Mouse (Mus musculus) cerebellum, adult 2 months (tissue): ENCODE measurements around the gene Baiap2. TPM values are rescaled to one million over a fixed set of nuclear protein-coding genes. Genes with fewer than 3 reads are reported as not detected.
A peak's percentile ranks its signal among the peaks of the same experiment; 100 is the strongest.

Source experiments
- DNase-seq, 2 experiments: peaks; one replicate each; pipeline ENCODE4 v3.0.0; 2021
- H3K27ac ChIP-seq: fragments of 200-500 bp; 2 replicates; pipeline ENCODE4 v1.5.1; 2012; ENCODE audit warnings: low read length, control low read depth, inconsistent platforms; ENCODE audit not compliant: insufficient read depth
- H3K27me3 ChIP-seq: fragments of 200-500 bp; 2 replicates; pipeline ENCODE4 v1.6.1; 2012; ENCODE audit warnings: inconsistent platforms, mild to moderate bottlenecking, low read length, moderate library complexity; ENCODE audit not compliant: control insufficient read depth, insufficient read depth
- H3K4me1 ChIP-seq: fragments of 200-500 bp; 2 replicates; pipeline ENCODE4 v1.6.1; 2011; ENCODE audit warnings: low read length; ENCODE audit not compliant: control insufficient read depth, insufficient read depth
- H3K4me3 ChIP-seq: fragments of 200-500 bp; replicated peaks from 2 replicates; pipeline ENCODE3; 2011; ENCODE audit warnings: mild to moderate bottlenecking, low read depth, low read length, control low read depth; ENCODE audit not compliant: insufficient read depth
- CTCF ChIP-seq: fragments of 200-500 bp; IDR thresholded peaks from 2 replicates; pipeline ENCODE4 v1.5.1; 2011; ENCODE audit warnings: low read depth, mild to moderate bottlenecking, control low read depth, low read length, moderate library complexity, borderline replicate concordance; ENCODE audit not compliant: insufficient read depth
- POLR2A ChIP-seq: fragments of 200-500 bp; IDR thresholded peaks from 2 replicates; pipeline ENCODE4 v1.6.1; 2011; ENCODE audit warnings: low read length, control low read depth, borderline replicate concordance; ENCODE audit not compliant: insufficient read depth
- WGBS: fragments of 180-500 bp; shearing (Covaris S2); methylation state at CpG from one replicate; pipeline ENCODE4 v1.1.7; 2018; 5-methylcytosine and 5-hydroxymethylcytosine counted together
- polyA plus RNA-seq: library from polyadenylated mRNA; depleted of rRNA; stranded (reverse); fragments of >200 nt; gene quantifications from 2 replicates; pipeline ENCODE4 v1.2.3, GENCODE M21; 2012

Gene Baiap2
- polyA plus RNA-seq, 1 experiment, result 116 TPM

- no peak for TF ChIP-seq CTCF
- no peak for TF ChIP-seq POLR2A
- peaks cover 66% of the 10 kb centered on the region for H3K4me1 ChIP-seq
- WGBS, result 22% methylated on average over 18 of the region's 18 CpGs
- H3K27ac ChIP-seq, result no peak overlapping the region; the same call in 1 of the 2 replicates
- H3K4me3 ChIP-seq, result no peak overlapping the region
- DNase-seq, result peak; percentile 63 to 64
- H3K27me3 ChIP-seq, result no peaks in the 10 kb centered on the region
Measured at GRCm38 (mm10) chr11:120005434-120006317, 63.1 kb downstream of the Baiap2 start.

GRCm38 (mm10) chr11:120007496-120008080 lies 65.0 kb downstream of the Baiap2 start:
- DNase-seq, result peak in 1 of 2 experiments; percentile 37
- Histone ChIP-seq H3K27me3 (no peaks in the 10 kb centered on the region), H3K27ac (no peak overlapping the region), H3K4me3 (no peak overlapping the region), H3K4me1 (peaks cover 80% of the 10 kb centered on the region)
- whole genome bisulfite sequencing, result 20% methylated on average over 4 of the region's 4 CpGs
- TF ChIP-seq POLR2A, result no peak
- TF ChIP-seq CTCF, result no peak

GRCm38 (mm10) chr11:120008501-120008900 lies 65.9 kb downstream of the Baiap2 start:
- peaks cover 78% of the 10 kb centered on the region for H3K4me1 ChIP-seq
- H3K4me3 ChIP-seq, result no peak overlapping the region
- 77% methylated on average over 1 of the region's 1 CpGs for WGBS
- no peak for DNase-seq
- no peak for TF ChIP-seq CTCF
- no peak for TF ChIP-seq POLR2A
- H3K27ac ChIP-seq, result no peak overlapping the region
- no peaks in the 10 kb centered on the region for H3K27me3 ChIP-seq

- Histone ChIP-seq H3K27ac (no peak overlapping the region), H3K27me3 (no peaks in the 10 kb centered on the region), H3K4me3 (no peak overlapping the region), H3K4me1 (peaks cover 76% of the 10 kb centered on the region)
- no peak for DNase-seq
- WGBS, result 33% methylated on average over 8 of the region's 8 CpGs
- TF ChIP-seq POLR2A, result no peak
- TF ChIP-seq CTCF, result no peak
Measured at GRCm38 (mm10) chr11:120008956-120009355, 66.4 kb downstream of the Baiap2 start.

- WGBS, result 11% methylated on average over 20 of the region's 20 CpGs
- DNase-seq, result peak; percentile 45 to 58
- TF ChIP-seq POLR2A (no peak), CTCF (no peak)
- H3K4me3 ChIP-seq, result no peak overlapping the region
- peaks cover 68% of the 10 kb centered on the region for H3K4me1 ChIP-seq
- no peaks in the 10 kb centered on the region for H3K27me3 ChIP-seq
- H3K27ac ChIP-seq, result no peak overlapping the region; the same call in 1 of the 2 replicates
Measured at GRCm38 (mm10) chr11:120009937-120010336, 67.4 kb downstream of the Baiap2 start.

GRCm38 (mm10) chr11:120011114-120011760 lies 68.7 kb downstream of the Baiap2 start:
- TF ChIP-seq CTCF (no peak), POLR2A (no peak)
- no peak overlapping the region for H3K4me3 ChIP-seq
- no peaks in the 10 kb centered on the region for H3K27me3 ChIP-seq
- peak overlapping the region; percentile 14; the same call in 1 of the 2 replicates for H3K27ac ChIP-seq
- DNase-seq, result peak; percentile 57 to 60
- WGBS, result 52% methylated on average over 11 of the region's 11 CpGs
- H3K4me1 ChIP-seq, result peaks cover 55% of the 10 kb centered on the region

- WGBS, result 50% methylated on average over 43 of the region's 43 CpGs
- H3K27me3 ChIP-seq, result no peaks in the 10 kb centered on the region
- TF ChIP-seq CTCF (peak; percentile 21; the same call in 1 of the 2 replicates), POLR2A (no peak)
- H3K4me3 ChIP-seq, result no peak overlapping the region
- DNase-seq, result peak; percentile 58 to 66
- H3K4me1 ChIP-seq, result peaks cover 53% of the 10 kb centered on the region
- H3K27ac ChIP-seq, result peak overlapping the region; percentile 14; the same call in 1 of the 2 replicates
Measured at GRCm38 (mm10) chr11:120011761-120012560, 69.4 kb downstream of the Baiap2 start.
